7 mouse cellular contexts compared by ENCODE assay signal in genomic region chr12:22156467-22157037, GRCm38 (mm10).
DNase-seq lines count a peak whose midpoint lies in the region; ATAC-seq lines count a peak whose summit lies in the region.
"Not testable (repeated sequence)": the region's sequence is repeated elsewhere in the genome, so short reads cannot be mapped to it uniquely, and the experiment has no call there.

No protein-coding gene starts in this region.

- ATAC-seq in heart, embryonic 13.5 days (ENCODE audit: extremely low read depth, insufficient number of reproducible peaks, low FRiP score, low TSS enrichment); limb, embryonic 12.5 days (ENCODE audit: insufficient number of reproducible peaks, insufficient read depth, low FRiP score, low TSS enrichment, low read depth): not testable (repeated sequence)

- H3K27me3 ChIP-seq in erythroblast, embryonic 14.5 days (ENCODE audit: control insufficient read depth); heart, embryonic 13.5 days (replicated peaks); limb, embryonic 12.5 days: not testable (repeated sequence)

- H3K9ac ChIP-seq in heart, embryonic 13.5 days = not testable (repeated sequence)
- 0 out of 2 replicates have a peak overlapping the region, but pooled peaks have one; percentile 27 for H3K9ac ChIP-seq in limb, embryonic 12.5 days (replicated peaks)

- peak overlapping the region; percentile 50 for H3K4me3 ChIP-seq in erythroblast, embryonic 14.5 days (replicated peaks)
- H3K4me3 ChIP-seq in heart, embryonic 13.5 days = peak overlapping the region; percentile 42
- peak overlapping the region; percentile 35 for H3K4me3 ChIP-seq in limb, embryonic 12.5 days (replicated peaks)

- 2% methylated on average over 32 of the region's 47 CpGs for WGBS in heart, embryonic 13.5 days
- WGBS in limb, embryonic 12.5 days = 4% methylated on average over 40 of the region's 47 CpGs

- H3K4me1 ChIP-seq in erythroblast, embryonic 14.5 days (ENCODE audit: control insufficient read depth); heart, embryonic 13.5 days; limb, embryonic 12.5 days (replicated peaks): not testable (repeated sequence)

- DNase-seq in adrenal gland, postnatal 36 days = peak; percentile 53 to 58
- peak; percentile 6 for DNase-seq in kidney, adult 18-20 months
- peak; percentile 31 to 57 for DNase-seq in lung, postnatal 4 days
- DNase-seq in right cerebral cortex, postnatal 14 days = peak; percentile 9

- H3K4me2 ChIP-seq in heart, embryonic 13.5 days = peak overlapping the region; percentile 47
- peak overlapping the region; percentile 42 for H3K4me2 ChIP-seq in limb, embryonic 12.5 days

- not testable (repeated sequence) for H3K27ac ChIP-seq in heart, embryonic 13.5 days (replicated peaks); limb, embryonic 12.5 days

- not testable (repeated sequence) for H3K36me3 ChIP-seq in erythroblast, embryonic 14.5 days (ENCODE audit: control insufficient read depth); heart, embryonic 13.5 days; limb, embryonic 12.5 days

- not testable (repeated sequence) for H3K9me3 ChIP-seq in erythroblast, embryonic 14.5 days (ENCODE audit: control insufficient read depth, low read length); heart, embryonic 13.5 days; limb, embryonic 12.5 days
